ENCODE assay signal across 8 mouse cellular contexts in the genomic region with DNA sequence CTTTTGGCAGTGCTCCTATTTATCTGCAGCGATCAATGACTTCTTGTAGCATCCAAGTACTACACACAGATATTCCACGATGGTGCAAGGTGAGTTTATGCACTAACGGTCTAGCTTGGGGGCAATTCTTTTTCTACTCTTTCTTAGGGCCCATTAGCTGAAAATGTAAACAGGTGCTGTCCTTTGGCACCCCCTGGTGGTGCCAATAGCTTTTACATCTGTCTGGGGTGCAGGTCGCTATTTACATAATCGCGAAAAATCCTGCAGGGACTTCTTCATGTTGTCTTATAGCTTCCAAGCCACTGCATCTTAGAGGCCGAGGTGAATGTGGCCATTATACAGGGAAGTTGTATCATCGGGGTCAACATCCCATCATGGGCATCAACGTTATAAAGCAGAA.
DNase-seq lines count a peak whose midpoint lies in the region; ATAC-seq and TF ChIP-seq lines count a peak whose summit lies in the region.

No protein-coding gene starts in this region.

- no peak for TF ChIP-seq POLR2A in cortical plate, adult 2 months (IDR thresholded peaks at IDR 0.05; ENCODE audit: extremely low read depth, insufficient read depth, low read length)

- no peaks in the 10 kb centered on the region for H3K36me3 ChIP-seq in heart, embryonic 11.5 days (ENCODE audit: control insufficient read depth, insufficient read depth, low read length)

- H3K4me1 ChIP-seq in heart, embryonic 11.5 days (ENCODE audit: control insufficient read depth, insufficient read depth, low read length), result no peaks in the 10 kb centered on the region
- H3K4me1 ChIP-seq in cortical plate, adult 2 months (ENCODE audit: control insufficient read depth, insufficient read depth, low read length), result peaks cover 3% of the 10 kb centered on the region

- 36% methylated on average over 9 of the region's 9 CpGs for WGBS in heart, embryonic 11.5 days (ENCODE audit: insufficient replicate concordance)

- H3K4me3 ChIP-seq in heart, embryonic 11.5 days (ENCODE audit: low read depth, low read length), result no peak overlapping the region
- no peak overlapping the region for H3K4me3 ChIP-seq in cortical plate, adult 2 months (ENCODE audit: insufficient read depth, low read length)
- no peak overlapping the region for H3K4me3 ChIP-seq in layer of hippocampus, adult 2 months

- peak; percentile 63 for TF ChIP-seq CTCF in cortical plate, adult 2 months (IDR thresholded peaks at IDR 0.05; ENCODE audit: extremely low read depth, insufficient read depth, low read length)
- peak; percentile 90 for TF ChIP-seq CTCF in layer of hippocampus, adult 2 months (conservative IDR thresholded peaks at IDR 0.05)

- no peak overlapping the region for H3K27ac ChIP-seq in heart, embryonic 11.5 days (ENCODE audit: low read depth, low read length)
- no peak overlapping the region for H3K27ac ChIP-seq in cortical plate, adult 2 months (ENCODE audit: insufficient read depth, low read length)
- no peak overlapping the region for H3K27ac ChIP-seq in layer of hippocampus, adult 2 months

- H3K9me3 ChIP-seq in heart, embryonic 11.5 days (replicated peaks; ENCODE audit: control insufficient read depth, low read length), result no peaks in the 10 kb centered on the region

- no peaks in the 10 kb centered on the region for H3K27me3 ChIP-seq in heart, embryonic 11.5 days (ENCODE audit: control insufficient read depth, insufficient read depth, low read length)

- DNase-seq in heart, adult 9 months (ENCODE audit: low spot score in 2 of 2), result peak; percentile 3 to 15
- peak; percentile 74 for DNase-seq in R1 (ENCODE audit: low read depth, low spot score)
- DNase-seq in gastrocnemius, postnatal 36 days, result peak; percentile 38 to 42
- peak; percentile 48 to 72 for DNase-seq in layer of hippocampus, adult 2 months (ENCODE audit: low spot score in 2 of 2)
- peak; percentile 21 for DNase-seq in lung, postnatal 25 days (ENCODE audit: low spot score)
- DNase-seq in thymus, postnatal 25 days, result peak; percentile 15

- H3K4me2 ChIP-seq in heart, embryonic 11.5 days, result no peak overlapping the region

- intact Hi-C loops in gastrocnemius, postnatal 36 days (cut with DNase I), result loop anchor here (2.0 to 10.0 kb wide), 4 partner anchors 264 to 524 kb away; no protein-coding TSS in a partner anchor

- no peak overlapping the region for H3K9ac ChIP-seq in heart, embryonic 11.5 days (ENCODE audit: low read depth, low read length)

- no peak for ATAC-seq in heart, embryonic 11.5 days (replicated peaks; ENCODE audit: insufficient number of reproducible peaks, low FRiP score, low TSS enrichment)

Comparison
In these comparisons a context has a peak if more than half of its experiments do, and no peak if none do; other contexts are left out.
1. DNase-seq: peak in every context shown above with its lines; median percentile 74 in R1; 60 in layer of hippocampus, adult 2 months; 40 in gastrocnemius, postnatal 36 days; 21 in lung, postnatal 25 days; 15 in thymus, postnatal 25 days; 9 in heart, adult 9 months.